Mouse (Mus musculus): ENCODE results near the gene Exoc7. TPM values are rescaled to one million over a fixed set of nuclear protein-coding genes. Genes with fewer than 3 reads are reported as not detected.

Exoc7 gene
- total and polyA plus RNA-seq, 2 experiments from 2014 or later: 37.6 to 48.7 TPM

DNA sequence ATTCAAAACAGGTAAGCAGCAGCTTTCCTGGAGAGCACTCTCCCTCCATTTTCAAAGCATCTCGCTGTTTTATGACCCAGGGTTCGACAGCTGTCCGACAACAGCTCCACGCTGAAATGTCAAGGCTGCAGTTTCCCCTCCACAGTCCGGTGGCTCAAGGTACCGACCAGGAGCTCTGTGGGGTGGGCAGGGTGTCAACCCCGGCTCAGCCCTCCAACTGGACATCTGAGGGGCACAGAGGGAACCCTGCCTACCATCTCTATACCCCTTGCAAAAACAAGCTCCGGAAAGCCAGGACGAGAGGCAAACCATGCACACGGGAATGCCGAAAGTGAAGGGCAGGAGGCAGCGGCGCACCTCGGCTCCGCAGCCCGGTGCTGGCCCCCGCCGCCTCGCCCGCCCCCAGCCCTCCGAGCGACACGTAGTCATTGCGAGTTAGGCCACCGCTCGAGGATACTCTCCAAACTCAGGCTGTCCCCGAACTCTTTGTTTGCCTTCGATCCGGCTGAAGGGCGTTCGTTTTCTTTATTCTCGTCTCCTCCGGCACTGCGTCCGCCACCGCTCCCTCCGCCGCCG is 33.5 kb downstream of the Exoc7 start:
- peaks cover 8% of the 10 kb centered on the region for H3K4me1 ChIP-seq (ENCODE audit: control insufficient read depth, insufficient read depth)
- H3K27ac ChIP-seq (ENCODE audit: low read depth): peak overlapping the region; percentile 80
- no peaks in the 10 kb centered on the region for H3K9me3 ChIP-seq (replicated peaks; ENCODE audit: control insufficient read depth, low read length)
- H3K36me3 ChIP-seq (replicated peaks; ENCODE audit: control insufficient read depth, insufficient read depth, low read length): peaks cover 31% of the 10 kb centered on the region
- peak overlapping the region; percentile 97 for H3K4me2 ChIP-seq (ENCODE audit: low read depth, low read length)
- peak; percentile 16 for ATAC-seq (ENCODE audit: insufficient read depth, low read depth)
- WGBS: 1% methylated on average over 39 of the region's 39 CpGs
- no peaks in the 10 kb centered on the region for H3K27me3 ChIP-seq (ENCODE audit: control insufficient read depth, insufficient read depth, low read length)
- no peak for DNase-seq (ENCODE audit: low spot score)
- peak overlapping the region; percentile 87 for H3K9ac ChIP-seq (replicated peaks; ENCODE audit: low read depth, low read length)
- peak overlapping the region; percentile 74 for H3K4me3 ChIP-seq (ENCODE audit: low read depth, low read length)
- TF ChIP-seq EP300 (IDR thresholded peaks at IDR 0.05; ENCODE audit: low read depth) (no peak), CTCF (IDR thresholded peaks at IDR 0.05; ENCODE audit: low read depth) (no peak)

DNA sequence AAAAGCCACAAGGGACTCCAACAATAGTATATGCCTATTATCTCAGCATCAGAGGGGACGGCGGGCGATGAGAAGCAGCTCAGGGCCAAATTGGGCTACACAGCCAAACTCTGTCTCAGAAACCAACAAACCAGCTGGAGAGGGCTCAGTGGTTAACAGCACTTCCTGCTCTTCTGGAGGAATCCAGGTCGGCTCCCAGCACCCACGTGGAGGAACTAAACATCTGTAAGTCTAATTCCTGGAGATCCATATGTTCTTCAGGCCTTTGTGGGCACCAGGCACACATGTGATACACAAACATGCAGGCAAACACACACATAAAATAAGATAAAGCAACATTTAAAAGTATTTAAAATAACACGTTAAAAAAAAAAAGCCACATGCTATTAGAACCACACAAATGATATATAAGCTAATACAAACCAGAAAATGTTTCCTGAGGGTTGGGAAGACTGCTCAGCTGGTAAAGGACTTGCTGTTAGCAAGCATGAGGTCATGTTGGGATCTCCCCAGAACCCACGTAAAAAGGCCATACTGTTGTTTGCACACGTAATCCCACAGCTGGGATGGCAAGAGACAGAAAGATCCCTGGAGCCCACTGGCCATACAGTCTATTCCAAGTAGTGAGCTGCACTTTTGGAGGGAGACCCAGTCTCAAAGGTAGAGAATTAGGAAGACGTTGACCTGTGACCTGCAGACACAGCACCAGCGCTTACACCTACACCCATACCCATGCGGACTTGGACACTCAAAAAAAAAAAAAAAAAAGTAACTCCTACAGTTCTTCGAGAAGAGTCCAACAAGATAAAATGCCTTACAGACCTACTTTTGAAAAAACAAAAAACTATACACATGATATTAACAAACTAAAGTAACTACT is 34.2 kb downstream of the Exoc7 start:
- Histone ChIP-seq H3K9me3 (replicated peaks; ENCODE audit: control insufficient read depth, low read length) (no peaks in the 10 kb centered on the region), H3K4me1 (ENCODE audit: control insufficient read depth, insufficient read depth) (peaks cover 8% of the 10 kb centered on the region), H3K4me2 (ENCODE audit: low read depth, low read length) (peak overlapping the region; percentile 97), H3K27ac (ENCODE audit: low read depth) (0 out of 2 replicates have a peak overlapping the region, but pooled peaks have one; percentile 80), H3K27me3 (ENCODE audit: control insufficient read depth, insufficient read depth, low read length) (no peaks in the 10 kb centered on the region), H3K9ac (replicated peaks; ENCODE audit: low read depth, low read length) (peak overlapping the region; percentile 87), H3K36me3 (replicated peaks; ENCODE audit: control insufficient read depth, insufficient read depth, low read length) (peaks cover 39% of the 10 kb centered on the region), H3K4me3 (ENCODE audit: low read depth, low read length) (peak overlapping the region; percentile 74)
- DNase-seq (ENCODE audit: low spot score) (no peak), ATAC-seq (ENCODE audit: insufficient read depth, low read depth) (no peak)
- TF ChIP-seq CTCF (IDR thresholded peaks at IDR 0.05; ENCODE audit: low read depth) (no peak), EP300 (IDR thresholded peaks at IDR 0.05; ENCODE audit: low read depth) (no peak)
- WGBS: 37% methylated on average over 12 of the region's 12 CpGs

DNA sequence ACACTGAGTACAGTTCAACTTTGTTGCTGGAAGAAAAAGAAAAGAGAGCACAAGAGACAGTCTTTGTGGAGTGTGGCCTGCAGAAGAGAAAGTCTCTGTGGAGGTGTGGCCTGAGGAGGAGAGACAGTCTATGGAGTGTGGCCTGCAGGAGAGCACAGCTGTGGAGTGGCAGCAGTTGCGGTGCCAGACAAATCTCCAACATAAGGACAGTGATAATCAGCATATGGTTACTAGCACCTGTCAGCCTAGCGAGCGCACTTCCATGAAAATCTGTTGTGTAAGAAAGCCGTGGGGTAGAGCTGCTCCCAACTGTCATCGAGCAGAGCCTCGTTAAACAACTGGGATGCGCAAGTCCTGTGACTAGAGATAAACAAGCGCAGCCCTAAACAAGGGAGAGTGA is 37.5 kb downstream of the Exoc7 start:
- TF ChIP-seq CTCF (IDR thresholded peaks at IDR 0.05; ENCODE audit: low read depth) (no peak), EP300 (IDR thresholded peaks at IDR 0.05; ENCODE audit: low read depth) (no peak)
- Histone ChIP-seq H3K4me3 (ENCODE audit: low read depth, low read length) (no peak overlapping the region), H3K9me3 (replicated peaks; ENCODE audit: control insufficient read depth, low read length) (no peaks in the 10 kb centered on the region), H3K27me3 (ENCODE audit: control insufficient read depth, insufficient read depth, low read length) (no peaks in the 10 kb centered on the region), H3K4me1 (ENCODE audit: control insufficient read depth, insufficient read depth) (peaks cover 8% of the 10 kb centered on the region), H3K9ac (replicated peaks; ENCODE audit: low read depth, low read length) (no peak overlapping the region), H3K4me2 (ENCODE audit: low read depth, low read length) (no peak overlapping the region), H3K36me3 (replicated peaks; ENCODE audit: control insufficient read depth, insufficient read depth, low read length) (peaks cover 69% of the 10 kb centered on the region), H3K27ac (ENCODE audit: low read depth) (no peak overlapping the region)
- ATAC-seq (ENCODE audit: insufficient read depth, low read depth) (no peak), DNase-seq (ENCODE audit: low spot score) (no peak)
- WGBS: 90% methylated on average over 8 of the region's 8 CpGs

DNA sequence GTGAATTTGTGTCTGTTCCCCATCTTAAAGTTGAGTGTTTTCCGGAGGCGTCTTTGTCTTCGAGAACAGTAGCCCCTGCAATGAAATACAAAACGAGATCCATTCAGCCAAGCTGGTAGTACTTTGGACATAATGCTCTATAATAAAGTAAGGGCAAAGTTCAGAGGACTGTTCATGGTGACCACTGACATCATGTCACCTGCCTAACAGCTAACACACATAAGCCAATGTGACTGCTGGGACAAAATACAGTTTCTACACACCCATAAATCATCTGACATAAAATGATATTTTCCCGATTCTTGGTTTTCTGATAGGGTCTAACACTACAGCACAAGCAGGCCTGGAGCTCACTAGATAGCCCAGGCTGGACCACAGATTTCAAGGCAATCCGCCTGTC is 38.7 kb downstream of the Exoc7 start:
- TF ChIP-seq CTCF (IDR thresholded peaks at IDR 0.05; ENCODE audit: low read depth): no peak
- TF ChIP-seq EP300 (IDR thresholded peaks at IDR 0.05; ENCODE audit: low read depth): no peak
- Histone ChIP-seq H3K27me3 (ENCODE audit: control insufficient read depth, insufficient read depth, low read length) (no peaks in the 10 kb centered on the region), H3K9me3 (replicated peaks; ENCODE audit: control insufficient read depth, low read length) (no peaks in the 10 kb centered on the region), H3K4me1 (ENCODE audit: control insufficient read depth, insufficient read depth) (peaks cover 8% of the 10 kb centered on the region), H3K9ac (replicated peaks; ENCODE audit: low read depth, low read length) (no peak overlapping the region), H3K36me3 (replicated peaks; ENCODE audit: control insufficient read depth, insufficient read depth, low read length) (peaks cover 82% of the 10 kb centered on the region), H3K4me3 (ENCODE audit: low read depth, low read length) (no peak overlapping the region), H3K27ac (ENCODE audit: low read depth) (no peak overlapping the region), H3K4me2 (ENCODE audit: low read depth, low read length) (no peak overlapping the region)
- ATAC-seq (ENCODE audit: insufficient read depth, low read depth) (no peak), DNase-seq (ENCODE audit: low spot score) (no peak)
- 94% methylated on average over 6 of the region's 6 CpGs for WGBS

DNA sequence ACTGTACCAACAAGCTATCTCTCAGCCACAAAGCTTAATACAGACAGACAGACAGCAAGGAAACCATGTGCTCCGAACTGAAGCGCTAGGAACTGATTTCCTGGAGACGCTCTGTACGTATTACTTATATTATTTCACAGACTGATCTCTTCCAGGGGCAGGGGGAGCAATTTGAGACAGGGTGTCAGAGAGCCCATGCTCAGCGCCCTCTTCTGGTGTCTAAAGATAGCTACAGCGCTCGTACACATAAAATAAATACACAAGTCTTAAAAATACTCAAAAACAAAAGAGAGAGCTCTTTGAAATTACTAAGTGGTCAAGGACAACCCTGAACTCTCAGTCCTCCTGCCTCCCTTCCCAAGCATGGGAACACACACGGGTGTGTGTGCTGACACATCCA is 39.4 kb downstream of the Exoc7 start:
- no peaks in the 10 kb centered on the region for H3K9me3 ChIP-seq (replicated peaks; ENCODE audit: control insufficient read depth, low read length)
- no peak for TF ChIP-seq CTCF (IDR thresholded peaks at IDR 0.05; ENCODE audit: low read depth)
- no peak for TF ChIP-seq EP300 (IDR thresholded peaks at IDR 0.05; ENCODE audit: low read depth)
- no peak overlapping the region for H3K27ac ChIP-seq (ENCODE audit: low read depth)
- H3K4me2 ChIP-seq (ENCODE audit: low read depth, low read length): no peak overlapping the region
- WGBS: 86% methylated on average over 8 of the region's 8 CpGs
- ATAC-seq (ENCODE audit: insufficient read depth, low read depth) (no peak), DNase-seq (ENCODE audit: low spot score) (no peak)
- peaks cover 88% of the 10 kb centered on the region for H3K36me3 ChIP-seq (replicated peaks; ENCODE audit: control insufficient read depth, insufficient read depth, low read length)
- H3K4me1 ChIP-seq (ENCODE audit: control insufficient read depth, insufficient read depth): peaks cover 3% of the 10 kb centered on the region
- no peaks in the 10 kb centered on the region for H3K27me3 ChIP-seq (ENCODE audit: control insufficient read depth, insufficient read depth, low read length)
- no peak overlapping the region for H3K9ac ChIP-seq (replicated peaks; ENCODE audit: low read depth, low read length)
- no peak overlapping the region for H3K4me3 ChIP-seq (ENCODE audit: low read depth, low read length)

Measured in heart, postnatal 0 days (tissue).